Mouse (Mus musculus): ENCODE results near the gene Lrrfip1. TPM values are rescaled to one million over a fixed set of nuclear protein-coding genes. Genes with fewer than 3 reads are reported as not detected.

The Lrrfip1 gene
- polyA plus RNA-seq, 2 experiments = 9.4 to 12.5 TPM

DNA sequence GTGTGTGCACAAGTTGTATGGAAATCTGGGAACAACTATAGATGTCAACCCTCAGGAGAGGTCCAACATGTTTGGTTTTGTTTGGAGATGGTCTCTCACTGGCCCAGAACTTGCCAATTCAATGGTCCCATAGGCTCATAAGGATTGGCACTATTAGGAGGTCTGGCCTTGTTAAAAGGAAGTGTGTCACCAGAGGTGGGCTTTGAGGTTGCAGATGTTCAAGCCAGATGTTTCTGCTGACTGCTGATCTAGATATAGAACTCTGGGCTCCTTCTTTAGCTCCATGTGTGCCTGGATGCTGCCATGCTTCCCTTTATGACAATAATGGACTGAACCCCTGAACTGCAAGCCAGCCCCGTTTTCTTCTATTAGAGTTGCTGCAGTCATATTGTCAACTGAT is 31.8 kb downstream of the Lrrfip1 start:
- H3K4me3 ChIP-seq (ENCODE audit: insufficient read depth in 1 of 2, low read depth in 2 of 2, low read length in 2 of 2) = no peak overlapping the region
- DNase-seq (ENCODE audit: low read depth in 3 of 3, low spot score in 3 of 3) (no peak), ATAC-seq (ENCODE audit: insufficient read depth) (no peak)
- H3K4me1 ChIP-seq (replicated peaks; ENCODE audit: control insufficient read depth in 2 of 2, insufficient read depth in 2 of 2, low read length in 1 of 2) = peaks cover 0 to 10% of the 10 kb centered on the region in 2 experiments; a peak in 2 of 4 replicates
- no peak overlapping the region for H3K27ac ChIP-seq
- no peaks in the 10 kb centered on the region for H3K36me3 ChIP-seq (replicated peaks; ENCODE audit: control insufficient read depth, insufficient read depth, low read depth)
- WGBS (ENCODE audit: insufficient replicate concordance) = 70% methylated on average over 1 of the region's 1 CpGs
- H3K4me2 ChIP-seq (ENCODE audit: low read depth) = no peak overlapping the region
- TF ChIP-seq CTCF (IDR thresholded peaks at IDR 0.05; ENCODE audit: low read depth) (no peak), EP300 (IDR thresholded peaks at IDR 0.05; ENCODE audit: low read depth) (no peak)
- no peak overlapping the region for H3K9ac ChIP-seq (replicated peaks)
- no peaks in the 10 kb centered on the region for H3K27me3 ChIP-seq (ENCODE audit: control insufficient read depth, insufficient read depth, low read length)
- no peaks in the 10 kb centered on the region for H3K9me3 ChIP-seq (ENCODE audit: control insufficient read depth, low read length)

DNA sequence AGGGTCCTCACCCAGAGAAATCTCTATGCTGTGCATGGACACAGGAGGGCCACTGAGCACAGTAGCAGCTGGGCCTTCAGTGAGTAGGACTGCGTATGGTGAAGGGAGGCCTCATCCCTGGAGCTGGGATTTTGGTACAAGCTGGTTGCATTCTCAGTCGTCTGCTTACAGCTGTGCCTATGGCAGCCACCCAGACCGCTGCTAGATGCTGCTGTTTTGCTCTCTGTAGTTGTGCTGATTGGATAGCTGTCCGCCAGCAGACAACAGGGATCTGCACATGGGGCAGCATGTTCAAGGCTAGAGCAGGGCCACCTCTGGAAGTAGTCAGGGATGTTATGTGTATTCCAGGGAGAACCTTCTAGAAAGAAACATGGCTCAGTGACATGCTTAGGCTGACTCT is 33.0 kb downstream of the Lrrfip1 start:
- no peak overlapping the region for H3K4me3 ChIP-seq (ENCODE audit: insufficient read depth in 1 of 2, low read depth in 2 of 2, low read length in 2 of 2)
- DNase-seq (ENCODE audit: low read depth in 3 of 3, low spot score in 3 of 3) = no peak
- ATAC-seq (ENCODE audit: insufficient read depth) = no peak
- H3K27me3 ChIP-seq (ENCODE audit: control insufficient read depth, insufficient read depth, low read length) = no peaks in the 10 kb centered on the region
- H3K9ac ChIP-seq (replicated peaks) = no peak overlapping the region
- H3K36me3 ChIP-seq (replicated peaks; ENCODE audit: control insufficient read depth, insufficient read depth, low read depth) = no peaks in the 10 kb centered on the region
- peaks cover 0 to 10% of the 10 kb centered on the region in 2 experiments; a peak in 2 of 4 replicates for H3K4me1 ChIP-seq (replicated peaks; ENCODE audit: control insufficient read depth in 2 of 2, insufficient read depth in 2 of 2, low read length in 1 of 2)
- no peaks in the 10 kb centered on the region for H3K9me3 ChIP-seq (ENCODE audit: control insufficient read depth, low read length)
- no peak overlapping the region for H3K4me2 ChIP-seq (ENCODE audit: low read depth)
- no peak for TF ChIP-seq CTCF (IDR thresholded peaks at IDR 0.05; ENCODE audit: low read depth)
- no peak for TF ChIP-seq EP300 (IDR thresholded peaks at IDR 0.05; ENCODE audit: low read depth)
- 62% methylated on average over 4 of the region's 4 CpGs for WGBS (ENCODE audit: insufficient replicate concordance)
- H3K27ac ChIP-seq = no peak overlapping the region

DNA sequence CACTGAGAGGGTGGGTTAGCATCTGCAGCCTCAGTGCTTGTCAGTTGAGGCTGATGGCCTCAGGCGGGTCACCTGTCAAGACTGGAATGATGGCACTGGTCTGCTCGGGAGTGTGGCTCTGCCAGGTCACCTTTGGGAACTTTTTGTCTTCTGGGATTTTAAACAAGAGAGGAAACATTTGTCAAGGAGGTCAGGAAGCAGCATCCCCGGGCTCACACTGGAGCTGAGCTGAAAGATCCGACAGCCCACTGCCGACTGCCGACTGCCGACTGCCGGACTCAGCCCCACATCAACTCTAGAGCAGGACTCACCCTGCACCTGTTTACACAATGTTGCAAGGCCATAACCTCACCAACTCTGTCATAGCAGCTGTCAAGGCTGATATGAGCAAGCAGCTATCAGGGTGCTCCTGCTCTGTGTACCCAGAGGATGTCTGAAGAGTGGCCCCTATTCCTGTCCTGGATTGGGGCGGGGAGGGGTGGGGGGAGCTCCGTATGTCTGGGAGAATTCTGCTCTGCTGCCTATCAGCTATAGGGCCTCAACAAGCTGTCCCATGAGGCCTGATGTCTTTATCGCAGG is 33.9 kb downstream of the Lrrfip1 start:
- ATAC-seq (ENCODE audit: insufficient read depth) = peak; percentile 81
- no peak overlapping the region for H3K4me2 ChIP-seq (ENCODE audit: low read depth)
- no peaks in the 10 kb centered on the region for H3K27me3 ChIP-seq (ENCODE audit: control insufficient read depth, insufficient read depth, low read length)
- no peak for DNase-seq (ENCODE audit: low read depth in 3 of 3, low spot score in 3 of 3)
- peaks cover 0 to 10% of the 10 kb centered on the region in 2 experiments; a peak in 2 of 4 replicates for H3K4me1 ChIP-seq (replicated peaks; ENCODE audit: control insufficient read depth in 2 of 2, insufficient read depth in 2 of 2, low read length in 1 of 2)
- H3K36me3 ChIP-seq (replicated peaks; ENCODE audit: control insufficient read depth, insufficient read depth, low read depth) = no peaks in the 10 kb centered on the region
- no peak overlapping the region for H3K9ac ChIP-seq (replicated peaks)
- TF ChIP-seq EP300 (IDR thresholded peaks at IDR 0.05; ENCODE audit: low read depth) (no peak), CTCF (IDR thresholded peaks at IDR 0.05; ENCODE audit: low read depth) (no peak; the same call in 1 of the 2 replicates)
- no peaks in the 10 kb centered on the region for H3K9me3 ChIP-seq (ENCODE audit: control insufficient read depth, low read length)
- no peak overlapping the region for H3K4me3 ChIP-seq (ENCODE audit: insufficient read depth in 1 of 2, low read depth in 2 of 2, low read length in 2 of 2)
- 49% methylated on average over 11 of the region's 11 CpGs for WGBS (ENCODE audit: insufficient replicate concordance)
- no peak overlapping the region for H3K27ac ChIP-seq

DNA sequence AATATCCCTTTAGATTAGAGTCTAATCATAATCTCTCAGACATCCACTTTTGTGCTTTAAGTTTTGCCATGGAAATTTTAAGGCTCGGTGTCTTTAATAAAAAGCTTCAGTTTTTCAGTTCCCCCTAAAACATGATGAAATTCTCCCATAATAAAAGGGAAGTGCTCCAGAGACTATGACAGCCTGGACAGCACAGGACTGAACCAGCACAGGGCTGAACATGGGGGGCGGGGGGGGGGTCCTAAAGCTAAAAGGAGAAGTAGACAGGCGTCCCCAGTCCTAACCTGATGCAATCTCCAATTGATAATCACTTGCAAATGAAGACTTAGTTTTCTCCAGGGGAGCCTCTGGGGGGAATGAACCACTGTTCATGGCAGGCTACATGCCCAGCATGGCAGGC is 36.0 kb downstream of the Lrrfip1 start:
- Histone ChIP-seq H3K4me1 (replicated peaks; ENCODE audit: control insufficient read depth in 2 of 2, insufficient read depth in 2 of 2, low read length in 1 of 2) (peaks cover 0 to 10% of the 10 kb centered on the region in 2 experiments; a peak in 2 of 4 replicates), H3K27me3 (ENCODE audit: control insufficient read depth, insufficient read depth, low read length) (no peaks in the 10 kb centered on the region), H3K4me2 (ENCODE audit: low read depth) (no peak overlapping the region), H3K9me3 (ENCODE audit: control insufficient read depth, low read length) (no peaks in the 10 kb centered on the region), H3K27ac (no peak overlapping the region), H3K36me3 (replicated peaks; ENCODE audit: control insufficient read depth, insufficient read depth, low read depth) (no peaks in the 10 kb centered on the region), H3K9ac (replicated peaks) (no peak overlapping the region), H3K4me3 (ENCODE audit: insufficient read depth in 1 of 2, low read depth in 2 of 2, low read length in 2 of 2) (no peak overlapping the region)
- whole genome bisulfite sequencing (ENCODE audit: insufficient replicate concordance) = 33% methylated on average over 3 of the region's 3 CpGs
- TF ChIP-seq EP300 (IDR thresholded peaks at IDR 0.05; ENCODE audit: low read depth) = no peak
- TF ChIP-seq CTCF (IDR thresholded peaks at IDR 0.05; ENCODE audit: low read depth) = no peak
- DNase-seq (ENCODE audit: low read depth in 3 of 3, low spot score in 3 of 3) (no peak), ATAC-seq (ENCODE audit: insufficient read depth) (no peak)

DNA sequence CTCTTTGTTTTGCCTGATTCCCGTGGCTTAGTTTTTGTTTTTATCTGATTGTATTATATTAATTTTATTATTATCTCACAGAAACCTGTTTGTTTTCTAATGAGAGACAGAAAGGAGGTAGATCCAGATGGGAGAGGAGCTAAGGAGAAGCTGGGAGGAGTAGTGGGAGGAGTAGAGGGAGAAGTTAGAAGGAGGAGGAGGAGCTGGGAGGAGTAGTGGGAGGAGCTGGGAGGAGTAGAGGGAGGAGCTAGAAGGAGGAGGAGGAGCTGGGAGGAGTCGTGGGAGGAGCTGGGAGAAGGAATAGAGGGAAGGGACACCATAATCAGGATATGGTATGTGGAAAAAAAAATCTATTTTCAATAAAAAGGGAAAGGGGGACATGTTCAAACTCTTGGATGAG is 36.7 kb downstream of the Lrrfip1 start:
- WGBS (ENCODE audit: insufficient replicate concordance) = 48% methylated on average over 2 of the region's 2 CpGs
- H3K27me3 ChIP-seq (ENCODE audit: control insufficient read depth, insufficient read depth, low read length) = no peaks in the 10 kb centered on the region
- no peak overlapping the region for H3K4me3 ChIP-seq (ENCODE audit: insufficient read depth in 1 of 2, low read depth in 2 of 2, low read length in 2 of 2)
- H3K9me3 ChIP-seq (ENCODE audit: control insufficient read depth, low read length) = no peaks in the 10 kb centered on the region
- no peak overlapping the region for H3K4me2 ChIP-seq (ENCODE audit: low read depth)
- no peak overlapping the region for H3K27ac ChIP-seq
- H3K4me1 ChIP-seq (replicated peaks; ENCODE audit: control insufficient read depth in 2 of 2, insufficient read depth in 2 of 2, low read length in 1 of 2) = peaks cover 0 to 11% of the 10 kb centered on the region in 2 experiments; a peak in 2 of 4 replicates
- TF ChIP-seq CTCF (IDR thresholded peaks at IDR 0.05; ENCODE audit: low read depth) (no peak), EP300 (IDR thresholded peaks at IDR 0.05; ENCODE audit: low read depth) (no peak)
- DNase-seq (ENCODE audit: low read depth in 3 of 3, low spot score in 3 of 3) (no peak), ATAC-seq (ENCODE audit: insufficient read depth) (no peak)
- no peak overlapping the region for H3K9ac ChIP-seq (replicated peaks)
- no peaks in the 10 kb centered on the region for H3K36me3 ChIP-seq (replicated peaks; ENCODE audit: control insufficient read depth, insufficient read depth, low read depth)

Measured in liver, embryonic 14.5 days (tissue).